Mouse (Mus musculus) kidney, adult 2 months (tissue): ENCODE measurements around the gene Draxin. TPM values are rescaled to one million over a fixed set of nuclear protein-coding genes. Genes with fewer than 3 reads are reported as not detected.
A peak's percentile ranks its signal among the peaks of the same experiment; 100 is the strongest.

Experiments used
- DNase-seq: peaks from one replicate; pipeline ENCODE4 v3.0.0; 2021
- H3K27ac ChIP-seq: fragments of 200-500 bp; 2 replicates; pipeline ENCODE4 v1.5.1; 2012; ENCODE audit warnings: low read depth, low read length, control low read depth, inconsistent platforms; ENCODE audit not compliant: insufficient read depth
- H3K27me3 ChIP-seq: fragments of 200-500 bp; replicated peaks from 2 replicates; pipeline ENCODE4 v1.6.1; 2012; ENCODE audit warnings: mild to moderate bottlenecking, moderate library complexity, low read length, inconsistent platforms; ENCODE audit not compliant: control insufficient read depth, insufficient read depth
- H3K36me3 ChIP-seq: fragments of 200-500 bp; 2 replicates; pipeline ENCODE4 v1.6.1; 2012; ENCODE audit warnings: mild to moderate bottlenecking, moderate library complexity, low read length, inconsistent platforms; ENCODE audit not compliant: control insufficient read depth, insufficient read depth
- H3K4me1 ChIP-seq: fragments of 200-500 bp; 2 replicates; pipeline ENCODE4 v1.6.1; 2011; ENCODE audit warnings: low read length; ENCODE audit not compliant: control insufficient read depth, insufficient read depth
- H3K4me3 ChIP-seq: fragments of 200-500 bp; 2 replicates; pipeline ENCODE4 v1.5.1; 2011; ENCODE audit warnings: mild to moderate bottlenecking, low read depth, low read length, control low read depth; ENCODE audit not compliant: insufficient read depth
- CTCF ChIP-seq: fragments of 200-500 bp; conservative IDR thresholded peaks from 2 replicates; pipeline ENCODE4 v1.5.1; 2011; ENCODE audit warnings: low read depth, mild to moderate bottlenecking, control low read depth, low read length, moderate library complexity, mixed read lengths; ENCODE audit not compliant: insufficient read depth, insufficient read length
- POLR2A ChIP-seq: fragments of 200-500 bp; IDR thresholded peaks from one replicate; pipeline ENCODE4 v1.6.1; 2011; ENCODE audit warnings: low read depth, low read length, control low read depth
- WGBS: fragments of 180-500 bp; shearing (Covaris S2); methylation state at CpG from one replicate; pipeline ENCODE4 v1.1.7; 2018; 5-methylcytosine and 5-hydroxymethylcytosine counted together
- polyA plus RNA-seq: library from polyadenylated mRNA; depleted of rRNA; stranded (reverse); fragments of >200 nt; gene quantifications from 2 replicates; pipeline ENCODE4 v1.2.3, GENCODE M21; 2012

The Draxin gene
- polyA plus RNA-seq, 1 experiment: 0.11 TPM

DNA sequence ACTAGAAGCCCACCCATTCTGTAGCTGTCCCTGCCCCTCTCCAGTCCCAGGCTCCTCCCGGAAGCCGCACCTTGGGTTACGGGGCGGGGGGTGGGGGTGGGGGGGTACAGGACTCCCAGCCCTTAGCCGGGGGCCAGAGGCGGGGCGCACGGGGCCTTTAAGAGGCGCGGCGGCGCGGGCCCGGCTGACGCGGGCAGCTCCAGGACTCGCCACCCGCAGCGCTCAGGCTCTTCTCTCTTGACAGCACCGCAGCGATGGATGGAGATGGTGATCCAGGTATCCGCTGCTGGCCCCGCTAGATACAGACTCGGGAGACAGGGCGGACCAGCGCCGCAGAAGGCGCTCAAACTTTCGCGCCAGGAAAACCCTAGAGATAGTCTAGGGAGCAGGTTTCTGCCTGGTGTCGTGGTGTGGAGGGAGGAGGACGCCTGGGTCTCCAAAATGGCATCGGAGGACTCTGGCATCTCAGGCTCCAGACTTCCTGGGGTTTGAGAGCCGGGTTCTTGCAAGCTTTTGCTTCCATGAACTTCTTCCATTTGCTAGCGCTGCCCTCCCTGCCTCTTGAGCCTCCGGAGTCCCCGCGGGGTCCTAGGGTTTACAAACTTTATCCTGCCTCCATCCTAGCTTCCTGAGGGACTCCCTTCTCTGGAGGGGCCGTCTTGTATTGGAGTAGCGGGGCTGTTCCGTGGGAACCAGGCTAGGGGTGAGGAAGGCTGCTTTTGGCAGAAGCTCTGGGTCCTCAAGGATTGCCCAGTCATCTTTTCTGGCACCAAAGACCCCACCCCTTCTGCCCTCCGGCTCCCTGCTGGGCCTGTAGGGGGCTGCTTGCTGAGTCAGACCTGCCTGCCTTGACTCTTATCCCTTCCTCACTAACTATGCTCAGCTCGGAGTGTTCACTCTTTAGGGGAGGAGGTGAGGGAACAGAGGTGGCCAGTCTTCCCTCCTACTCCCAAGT is 30.2 kb upstream of the Draxin start, which contains the start of the genes Fbxo44 and Fbxo2:
Fbxo44 (minus strand) TSS at position 47 of the 955 bp plus-strand sequence.
Fbxo2 (plus strand) TSS at position 186 of the 955 bp plus-strand sequence.
- WGBS: 4% methylated on average over 40 of the region's 43 CpGs
- peak; percentile 40 for DNase-seq
- Histone ChIP-seq H3K27me3 (no peaks in the 10 kb centered on the region), H3K4me3 (peak within 1 kb of the TSS; percentile 69), H3K27ac (peak within 1 kb of the TSS; percentile 58), H3K36me3 (no peaks in the 10 kb centered on the region), H3K4me1 (peaks cover 5% of the 10 kb centered on the region; the same call in 1 of the 2 replicates)
- no peak for TF ChIP-seq CTCF
- TF ChIP-seq POLR2A: no peak

DNA sequence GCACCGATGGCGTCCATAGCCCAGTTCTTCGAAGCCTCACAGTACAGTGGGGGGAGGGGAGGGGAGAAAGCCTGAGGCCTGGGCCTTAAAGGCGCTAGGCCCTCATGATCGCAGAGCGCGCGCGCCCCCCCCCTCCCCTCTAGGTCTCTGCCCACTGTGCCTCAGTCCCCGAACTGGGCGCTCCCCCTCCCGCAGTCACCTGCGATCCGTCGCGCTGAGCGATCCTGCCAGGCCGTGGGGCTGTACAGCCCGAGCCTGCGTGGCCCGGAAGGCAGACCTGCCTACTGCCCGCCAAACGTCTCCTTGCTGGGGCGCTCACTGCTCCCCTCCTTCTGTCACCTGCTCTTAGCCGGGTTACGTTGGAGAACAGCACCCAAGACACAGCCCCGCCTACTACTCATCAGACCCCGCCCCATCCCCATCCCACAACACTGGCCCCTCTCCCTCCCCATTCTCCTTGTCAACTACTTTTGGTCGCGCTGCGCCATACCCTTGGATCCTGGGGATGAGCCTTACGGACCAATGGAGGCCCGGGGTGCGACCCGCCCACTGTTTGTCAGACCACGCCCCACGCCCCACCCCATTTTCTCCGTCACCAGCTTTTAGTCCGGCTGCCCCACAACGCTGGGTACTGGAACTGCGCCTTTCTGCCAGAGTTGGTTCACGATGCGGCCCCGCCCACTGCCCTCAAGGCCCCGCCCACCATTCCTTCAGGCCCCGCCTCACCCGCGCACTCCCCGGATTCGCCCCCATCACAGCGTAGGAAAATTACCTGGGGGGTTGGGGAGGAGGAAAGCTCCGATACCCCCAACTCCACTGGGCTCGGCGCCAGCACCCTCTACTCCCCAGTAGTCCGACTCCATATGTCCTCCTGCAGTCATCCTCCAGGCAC is 29.3 kb upstream of the Draxin start:
- TF ChIP-seq POLR2A (peak; percentile 54), CTCF (0 out of 2 replicates have a peak, but pooled peaks have one; percentile 19)

DNA sequence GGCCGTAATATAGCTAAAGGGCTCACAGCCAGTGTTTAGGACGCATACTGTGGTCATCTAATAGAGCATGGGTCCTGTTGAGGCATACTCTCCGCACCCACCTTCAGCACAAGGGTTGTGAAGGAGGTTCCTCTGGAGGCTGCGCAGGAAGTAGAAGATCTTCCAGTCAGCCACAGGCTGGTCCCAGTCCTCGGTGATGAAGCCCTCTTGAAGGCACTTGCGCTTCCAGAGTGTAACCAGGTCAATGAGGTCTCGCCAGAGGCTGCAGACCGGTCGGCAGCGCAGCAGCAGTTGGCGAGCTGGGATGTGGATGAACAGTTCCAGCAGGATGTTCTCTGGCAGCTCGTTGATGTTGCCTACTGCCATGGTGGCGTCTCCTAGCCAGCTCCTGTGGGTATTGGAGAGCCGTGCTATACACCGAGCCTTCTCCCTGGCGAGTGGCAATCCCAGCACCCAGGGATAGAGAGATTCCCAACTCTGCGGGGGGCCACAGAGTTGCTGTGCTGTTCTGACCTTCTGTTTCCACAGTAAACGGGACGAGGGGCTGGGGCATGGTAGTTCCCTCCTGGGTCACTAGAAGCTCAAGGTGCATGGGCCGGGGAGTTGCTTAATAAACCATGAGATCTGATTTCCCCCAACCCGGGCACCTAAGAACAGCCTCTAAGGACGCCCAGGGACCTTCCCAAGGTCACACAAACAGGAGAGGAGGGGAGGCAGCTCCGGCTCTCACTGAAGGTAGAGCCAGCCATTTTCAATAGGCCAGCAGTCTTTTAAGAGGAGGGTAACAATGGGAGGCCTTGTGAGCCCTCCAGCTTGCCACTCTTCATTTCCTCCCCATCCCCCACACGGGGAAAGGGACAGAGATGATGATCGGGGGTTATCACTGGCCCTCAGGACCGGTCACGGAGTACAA is 28.2 kb upstream of the Draxin start:
- Histone ChIP-seq H3K4me3 (peak overlapping the region; percentile 69), H3K36me3 (no peaks in the 10 kb centered on the region; the same call in 1 of the 2 replicates), H3K4me1 (peaks cover 5% of the 10 kb centered on the region; the same call in 1 of the 2 replicates), H3K27ac (peak overlapping the region; percentile 63), H3K27me3 (no peaks in the 10 kb centered on the region)
- no peak for TF ChIP-seq POLR2A
- no peak for TF ChIP-seq CTCF
- WGBS: 42% methylated on average over 27 of the region's 27 CpGs
- DNase-seq: peak; percentile 36

More for the DNA sequence above, 29.3 kb upstream of the Draxin start:
- WGBS: under 1% methylated on average over 49 of the region's 55 CpGs
- peak overlapping the region; percentile 58 for H3K27ac ChIP-seq
- no peaks in the 10 kb centered on the region; the same call in 1 of the 2 replicates for H3K36me3 ChIP-seq
- H3K4me3 ChIP-seq: peak overlapping the region; percentile 69
- peaks cover 5% of the 10 kb centered on the region; the same call in 1 of the 2 replicates for H3K4me1 ChIP-seq
- H3K27me3 ChIP-seq: no peaks in the 10 kb centered on the region
- DNase-seq: peak; percentile 98

DNA sequence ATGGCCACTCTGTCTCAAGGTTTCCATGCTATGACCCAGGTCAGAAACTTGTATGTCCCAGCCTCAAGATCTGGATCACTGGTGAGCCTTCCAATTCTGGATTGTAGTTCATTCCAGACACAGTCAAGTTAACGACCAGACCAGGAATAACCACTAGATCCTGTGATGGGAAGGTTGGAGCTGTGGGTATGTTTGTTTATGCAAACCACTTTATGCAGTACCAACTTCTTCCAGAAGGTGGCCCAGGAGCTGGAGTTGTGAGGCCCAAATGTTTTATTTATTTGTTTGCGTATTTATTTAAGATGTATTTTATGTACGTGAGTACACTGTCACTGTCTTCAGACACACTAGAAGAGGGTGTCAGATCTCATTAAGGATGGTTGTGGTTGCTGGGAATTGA is 24.5 kb upstream of the Draxin start:
- H3K4me3 ChIP-seq: no peak overlapping the region
- H3K27me3 ChIP-seq: no peaks in the 10 kb centered on the region
- H3K4me1 ChIP-seq: peaks cover 5% of the 10 kb centered on the region; the same call in 1 of the 2 replicates
- WGBS: 38% methylated on average over 3 of the region's 3 CpGs
- DNase-seq: peak; percentile 56
- no peaks in the 10 kb centered on the region; the same call in 1 of the 2 replicates for H3K36me3 ChIP-seq
- peak; percentile 30; the same call in 1 of the 2 replicates for TF ChIP-seq CTCF
- no peak for TF ChIP-seq POLR2A
- H3K27ac ChIP-seq: no peak overlapping the region

DNA sequence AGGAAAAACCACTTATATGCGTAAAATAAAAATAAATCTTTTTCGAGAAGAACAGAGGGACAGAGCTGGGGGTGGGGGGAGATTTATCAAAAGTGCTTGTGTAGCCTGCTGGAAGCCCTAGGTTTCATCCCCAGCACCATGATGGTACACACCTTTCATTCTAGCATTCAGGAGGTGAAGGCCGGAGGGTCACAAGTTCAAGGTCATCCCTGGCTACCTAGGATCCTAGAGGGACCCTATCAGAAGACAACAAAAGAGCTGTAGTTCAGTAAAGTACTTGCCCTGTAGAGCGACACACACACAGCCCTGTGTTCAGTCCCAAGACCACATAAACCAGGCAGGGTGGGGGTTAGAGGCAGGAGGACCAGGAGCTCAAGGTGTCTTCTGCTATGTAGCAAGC is 23.5 kb upstream of the Draxin start:
- DNase-seq: no peak
- Histone ChIP-seq H3K27ac (no peak overlapping the region), H3K4me1 (peaks cover 5% of the 10 kb centered on the region; the same call in 1 of the 2 replicates), H3K4me3 (no peak overlapping the region), H3K36me3 (no peaks in the 10 kb centered on the region; the same call in 1 of the 2 replicates), H3K27me3 (no peaks in the 10 kb centered on the region)
- TF ChIP-seq CTCF: no peak
- no peak for TF ChIP-seq POLR2A
- 92% methylated on average over 4 of the region's 4 CpGs for WGBS

DNA sequence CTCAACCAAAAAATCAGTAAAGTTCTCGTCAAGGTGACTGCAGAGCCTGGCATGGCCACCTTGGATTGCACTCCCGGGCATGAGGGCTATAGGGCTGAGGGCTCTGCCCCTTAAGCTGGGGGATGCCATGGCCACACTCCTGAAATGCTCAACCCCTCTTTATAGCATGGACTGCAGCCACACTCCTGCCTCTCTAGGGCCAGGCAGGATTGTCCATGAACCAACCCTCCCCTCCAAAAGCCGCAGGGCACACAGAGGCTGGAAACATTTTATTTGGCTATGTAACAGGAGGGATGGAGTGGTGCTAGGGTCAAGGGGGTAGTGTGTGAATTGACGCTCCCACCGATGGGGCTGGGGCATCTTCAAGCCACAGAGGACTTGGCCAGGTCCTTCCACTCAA is 22.0 kb upstream of the Draxin start:
- Histone ChIP-seq H3K4me3 (no peak overlapping the region), H3K4me1 (no peaks in the 10 kb centered on the region), H3K27me3 (no peaks in the 10 kb centered on the region), H3K27ac (no peak overlapping the region), H3K36me3 (no peaks in the 10 kb centered on the region; the same call in 1 of the 2 replicates)
- 87% methylated on average over 5 of the region's 5 CpGs for WGBS
- no peak for DNase-seq
- no peak for TF ChIP-seq POLR2A
- no peak for TF ChIP-seq CTCF
